ENCODE assay signal across 9 mouse cellular contexts in the genomic region with DNA sequence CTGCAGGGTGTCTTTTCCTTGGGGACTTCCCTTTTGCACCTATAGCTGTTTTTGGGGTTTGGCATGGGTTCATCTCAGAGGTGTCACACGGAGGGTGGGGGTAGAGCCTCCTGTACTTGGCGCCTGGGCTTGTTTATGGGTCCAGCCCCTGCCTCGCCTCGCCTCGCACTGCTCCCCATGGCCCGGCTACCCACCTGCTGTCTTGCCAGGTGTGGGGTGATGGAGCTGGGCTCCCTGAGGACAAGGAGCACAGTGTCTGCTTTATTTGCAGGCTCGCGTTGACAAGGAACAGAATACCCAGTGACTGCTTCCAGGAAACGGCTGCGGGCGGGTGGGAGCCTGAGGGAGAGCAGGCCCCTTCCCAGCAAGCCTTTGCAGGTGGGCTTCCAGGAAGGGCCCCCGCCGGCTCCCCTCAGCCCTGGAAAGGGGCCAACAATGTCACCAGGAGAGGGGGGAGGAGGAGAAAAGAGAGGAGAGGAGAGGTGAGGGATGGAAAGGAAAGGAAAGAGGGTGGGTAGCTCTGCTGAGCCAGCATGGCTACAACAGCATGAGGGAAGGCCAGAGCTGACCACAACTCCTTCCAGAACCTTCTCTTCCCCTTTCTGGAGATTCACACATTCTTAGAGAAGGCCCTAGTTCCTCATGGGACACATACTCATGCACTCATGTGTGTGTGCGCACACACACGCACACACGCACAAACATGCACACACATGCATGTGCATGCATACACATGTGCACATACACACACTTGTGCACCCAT. TPM values are rescaled to one million over a fixed set of nuclear protein-coding genes. Genes with fewer than 3 reads are reported as not detected.
DNase-seq lines count a peak whose midpoint lies in the region; ATAC-seq lines count a peak whose summit lies in the region.
"Had no signal": no experiment of that assay in that cellular context is flagged by ENCODE, and none has a peak within 500 bp of the region (broad histone marks: within the 10 kb centered on the region; RNA-seq: fewer than 3 reads in every experiment).

No protein-coding gene starts in this region.

- H3K27ac ChIP-seq in heart, embryonic 12.5 days (ENCODE audit: poor library complexity, severe bottlenecking): peak overlapping the region; percentile 98
- H3K27ac ChIP-seq in heart, embryonic 15.5 days: peak overlapping the region; percentile 91
- peak overlapping the region; percentile 80 for H3K27ac ChIP-seq in liver, embryonic 13.5 days

- no peak for DNase-seq in heart, adult 9 months (ENCODE audit: low spot score in 2 of 2)
- DNase-seq in liver, embryonic 13.5 days: no peak
- DNase-seq in left cerebral cortex, postnatal 36 days (ENCODE audit: low spot score in 2 of 2): no peak
- no peak for DNase-seq in right cerebral cortex, postnatal 14 days
- DNase-seq: embryo, embryonic 11 days had no signal

- no peak overlapping the region for H3K4me3 ChIP-seq in heart, embryonic 12.5 days
- no peak overlapping the region for H3K4me3 ChIP-seq in heart, embryonic 15.5 days
- no peak overlapping the region for H3K4me3 ChIP-seq in liver, embryonic 13.5 days (replicated peaks)

- ATAC-seq in heart, embryonic 12.5 days (ENCODE audit: insufficient number of reproducible peaks, low FRiP score): no peak
- ATAC-seq in common myeloid progenitor, adult 5-6 weeks (replicated peaks; ENCODE audit: low read depth, poor library complexity, severe bottlenecking): 0 out of 2 replicates have a peak, but pooled peaks have one; percentile 40
- no peak for ATAC-seq in heart, embryonic 15.5 days (replicated peaks; ENCODE audit: insufficient number of reproducible peaks, insufficient read depth, low FRiP score, low read depth)
- ATAC-seq in liver, embryonic 13.5 days (ENCODE audit: low read depth): no peak
- ATAC-seq in activated CD4-positive, CD25-positive, alpha-beta regulatory T cell, adult 4 months: no peak

- peaks cover 96% of the 10 kb centered on the region for H3K4me1 ChIP-seq in heart, embryonic 12.5 days (replicated peaks)
- peaks cover 88% of the 10 kb centered on the region for H3K4me1 ChIP-seq in heart, embryonic 15.5 days (replicated peaks)
- peaks cover 54% of the 10 kb centered on the region for H3K4me1 ChIP-seq in liver, embryonic 13.5 days (replicated peaks)

- intact Hi-C loops in left cerebral cortex, postnatal 36 days (cut with DNase I): no loop called here

- no peaks in the 10 kb centered on the region for H3K9me3 ChIP-seq in heart, embryonic 12.5 days (replicated peaks)
- H3K9me3 ChIP-seq in heart, embryonic 15.5 days (replicated peaks): no peaks in the 10 kb centered on the region
- no peaks in the 10 kb centered on the region for H3K9me3 ChIP-seq in liver, embryonic 13.5 days (replicated peaks)

- 0 out of 2 replicates have a peak, but pooled peaks cover 7% of the 10 kb centered on the region for H3K36me3 ChIP-seq in heart, embryonic 12.5 days
- no peaks in the 10 kb centered on the region for H3K36me3 ChIP-seq in heart, embryonic 15.5 days
- H3K36me3 ChIP-seq in liver, embryonic 13.5 days: no peaks in the 10 kb centered on the region

- H3K9ac ChIP-seq in heart, embryonic 12.5 days: peak overlapping the region; percentile 44
- no peak overlapping the region for H3K9ac ChIP-seq in heart, embryonic 15.5 days
- no peak overlapping the region for H3K9ac ChIP-seq in liver, embryonic 13.5 days

- 36% methylated on average over 16 of the region's 16 CpGs for WGBS in heart, embryonic 12.5 days
- 32% methylated on average over 16 of the region's 16 CpGs for WGBS in heart, embryonic 15.5 days
- 62% methylated on average over 16 of the region's 16 CpGs for WGBS in liver, embryonic 13.5 days (ENCODE audit: insufficient replicate concordance)

- H3K4me2 ChIP-seq in heart, embryonic 12.5 days: 0 out of 2 replicates have a peak overlapping the region, but pooled peaks have one; percentile 8
- no peak overlapping the region for H3K4me2 ChIP-seq in heart, embryonic 15.5 days
- H3K4me2 ChIP-seq in liver, embryonic 13.5 days: no peak overlapping the region

- H3K27me3 ChIP-seq in heart, embryonic 12.5 days (replicated peaks): no peaks in the 10 kb centered on the region
- no peaks in the 10 kb centered on the region for H3K27me3 ChIP-seq in heart, embryonic 15.5 days
- no peaks in the 10 kb centered on the region for H3K27me3 ChIP-seq in liver, embryonic 13.5 days

RNA-seq across cellular contexts. Expression of a gene that starts 39.2 kb away (rescaled TPM):
- polyA plus RNA-seq in heart, embryonic 12.5 days (2016; fragmentation: Nextera tagmentation; extraction: Ambion mirVana): 12.0 and 15.2 TPM in 2 replicates
- total RNA-seq in common myeloid progenitor, adult 5-6 weeks (2017): 20.5 and 55.4 TPM in 2 replicates
- polyA plus RNA-seq in heart, embryonic 15.5 days (2015; fragmentation: Nextera tagmentation; extraction: Ambion mirVana): 17.0 and 18.7 TPM in 2 replicates
- 11.3 and 12.2 TPM in 2 replicates for polyA plus RNA-seq in liver, embryonic 13.5 days (2015; fragmentation: Nextera tagmentation; extraction: Ambion mirVana)
- 1 to 10 TPM; 2.9 to 6.0 TPM for total RNA-seq in left cerebral cortex, postnatal 36 days (2021)
- polyA plus RNA-seq in activated CD4-positive, CD25-positive, alpha-beta regulatory T cell, adult 4 months (2017; shearing (Covaris generic)): 10 to 100 TPM; 10.2 to 31.9 TPM
